Mouse (Mus musculus) frontal cortex, postnatal 14 days (tissue): Measurements from ENCODE around the gene Padi4.

ENCODE experiments used
- DNase-seq, 2 experiments: peaks; one replicate each; pipeline ENCODE4 v3.0.0; 2022; ENCODE audit warnings: low spot score in 2 of 2

Gene Padi4

DNA sequence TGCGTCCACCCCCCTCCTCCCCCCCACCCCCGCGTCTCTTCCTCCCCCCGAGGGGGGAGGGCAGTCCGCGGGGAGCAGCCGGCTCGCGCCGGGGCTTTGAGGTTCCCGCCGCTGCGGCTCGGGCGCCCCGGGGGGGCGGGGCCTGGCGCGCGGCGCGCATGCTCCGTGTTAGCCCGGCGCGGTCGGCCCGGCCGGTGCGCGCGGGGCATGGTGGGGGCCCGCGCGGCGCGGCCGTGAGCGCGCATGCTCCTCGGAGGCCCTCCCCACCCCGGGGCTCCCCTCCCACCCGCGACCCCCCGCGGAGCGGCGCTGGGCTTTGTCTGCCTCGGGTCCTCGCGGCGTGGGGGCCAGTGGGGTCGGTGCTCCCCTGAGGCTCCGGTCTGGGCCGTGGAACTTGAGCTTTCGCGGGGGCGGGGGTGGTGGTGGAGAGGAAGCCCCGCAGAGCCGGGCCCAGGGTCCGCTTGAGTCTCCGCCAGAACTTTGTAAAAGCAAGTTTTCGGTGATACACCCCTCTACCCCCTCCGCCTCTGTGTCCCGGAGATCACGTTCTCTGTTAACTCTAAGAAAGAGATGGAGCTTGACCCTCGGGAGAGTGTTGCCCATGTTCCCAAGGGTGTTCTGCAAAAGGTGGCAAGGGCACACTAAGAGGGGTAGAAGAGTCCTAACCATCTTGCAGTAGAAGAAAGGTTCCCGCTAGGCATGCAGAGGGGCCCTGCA is 71.3 kb downstream of the Padi4 start:
- peak in 1 of 2 experiments; percentile 51 for DNase-seq

DNA sequence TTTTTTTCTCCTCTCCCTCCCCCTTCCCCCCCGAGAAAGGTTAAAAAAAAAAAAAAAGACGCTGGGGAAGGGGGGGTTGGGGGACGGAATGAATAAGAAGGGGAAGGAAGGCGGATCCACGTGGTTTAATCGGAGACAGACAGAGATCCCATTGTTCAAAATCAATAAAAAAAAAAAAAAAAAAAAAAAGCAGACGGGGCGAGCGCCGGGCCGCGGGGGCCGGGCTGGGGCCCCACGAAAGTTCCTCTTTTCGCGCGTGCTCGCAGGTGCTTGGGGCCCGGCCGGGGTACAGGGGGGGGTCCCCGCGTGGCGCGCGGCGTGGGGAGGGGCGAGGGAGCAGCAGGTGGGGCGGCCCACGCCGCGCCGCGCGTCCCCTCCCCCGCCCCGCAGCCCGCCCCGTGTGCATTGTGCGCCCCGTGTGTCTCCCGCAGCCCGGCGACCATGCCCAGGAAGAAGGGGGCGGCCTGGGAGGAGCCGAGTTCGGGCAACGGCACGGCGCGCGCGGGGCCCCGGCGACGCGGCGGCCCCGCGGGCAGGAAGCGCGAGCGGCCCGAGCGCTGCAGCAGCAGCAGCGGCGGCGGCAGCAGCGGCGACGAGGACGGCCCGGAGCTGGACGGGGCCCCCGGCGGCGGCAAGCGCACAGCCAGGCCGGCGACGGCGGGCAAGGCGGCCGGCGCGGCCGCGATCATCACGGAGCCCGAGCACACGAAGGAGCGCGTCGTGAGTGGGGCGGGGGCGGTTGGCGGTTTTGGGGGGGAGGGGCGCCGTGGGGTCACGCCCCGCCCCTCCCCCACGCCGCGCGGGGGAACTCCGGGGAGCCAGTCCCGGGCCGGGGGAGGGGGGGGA is 72.1 kb downstream of the Padi4 start:
- no peak for DNase-seq

GRCm38 (mm10) chr4:140701049-140701715 is 72.9 kb downstream of the Padi4 start:
- DNase-seq = peak; percentile 59 to 64

GRCm38 (mm10) chr4:140700269-140701018 is 73.6 kb downstream of the Padi4 start, which contains the start of gene Rcc2:
TSS of gene Rcc2 (plus strand) at chr4:140700541.
- no peak for DNase-seq

GRCm38 (mm10) chr4:140699441-140700127 is 74.5 kb downstream of the Padi4 start:
- DNase-seq = peak; percentile 42 to 61
